Mouse (Mus musculus) embryonic fibroblast, embryonic 13.5 days (primary cell): ENCODE data around the gene Chchd1. TPM values are rescaled to one million over a fixed set of nuclear protein-coding genes. Genes with fewer than 3 reads are reported as not detected.

Source experiments
- H3K27ac ChIP-seq: 2 replicates; pipeline ENCODE4 v1.5.1; 2012; ENCODE audit warnings: low read length, control low read depth, inconsistent platforms; ENCODE audit not compliant: insufficient read depth
- H3K4me1 ChIP-seq: 2 replicates; pipeline ENCODE4 v1.6.1; 2011; ENCODE audit warnings: low read length; ENCODE audit not compliant: control insufficient read depth, insufficient read depth
- H3K4me3 ChIP-seq: 2 replicates; pipeline ENCODE4 v1.5.1; 2011; ENCODE audit warnings: mild to moderate bottlenecking, control low read depth, low read length; ENCODE audit not compliant: insufficient read depth
- CTCF ChIP-seq: IDR thresholded peaks from 2 replicates; pipeline ENCODE4 v1.5.1; 2011; ENCODE audit warnings: mild to moderate bottlenecking, control low read depth, low read length, moderate library complexity, borderline replicate concordance; ENCODE audit not compliant: insufficient read depth
- POLR2A ChIP-seq: IDR thresholded peaks from 2 replicates; pipeline ENCODE4 v1.6.1; 2011; ENCODE audit warnings: low read depth, mild to moderate bottlenecking, control low read depth, low read length, moderate library complexity
- polyA plus RNA-seq: library from polyadenylated mRNA; stranded (reverse); fragments of >200 nt; gene quantifications from 2 replicates; pipeline ENCODE4 v1.2.4, GENCODE M21; 2011; ENCODE audit warnings: low read depth; ENCODE audit not compliant: missing spikeins, insufficient read length

Chchd1 gene
- polyA plus RNA-seq, 1 experiment = 99.8 TPM

- no peak for TF ChIP-seq CTCF
- TF ChIP-seq POLR2A = no peak
- Histone ChIP-seq H3K4me3 (no peak overlapping the region), H3K27ac (no peak overlapping the region), H3K4me1 (peaks cover 6% of the 10 kb centered on the region; the same call in 1 of the 2 replicates)
Measured at GRCm38 (mm10) chr14:20662740-20663139, 40.1 kb upstream of the Chchd1 start.

- Histone ChIP-seq H3K4me1 (peaks cover 6% of the 10 kb centered on the region; the same call in 1 of the 2 replicates), H3K4me3 (no peak overlapping the region), H3K27ac (no peak overlapping the region)
- no peak for TF ChIP-seq CTCF
- TF ChIP-seq POLR2A = no peak
Measured at GRCm38 (mm10) chr14:20663601-20664000, 39.2 kb upstream of the Chchd1 start.

DNA sequence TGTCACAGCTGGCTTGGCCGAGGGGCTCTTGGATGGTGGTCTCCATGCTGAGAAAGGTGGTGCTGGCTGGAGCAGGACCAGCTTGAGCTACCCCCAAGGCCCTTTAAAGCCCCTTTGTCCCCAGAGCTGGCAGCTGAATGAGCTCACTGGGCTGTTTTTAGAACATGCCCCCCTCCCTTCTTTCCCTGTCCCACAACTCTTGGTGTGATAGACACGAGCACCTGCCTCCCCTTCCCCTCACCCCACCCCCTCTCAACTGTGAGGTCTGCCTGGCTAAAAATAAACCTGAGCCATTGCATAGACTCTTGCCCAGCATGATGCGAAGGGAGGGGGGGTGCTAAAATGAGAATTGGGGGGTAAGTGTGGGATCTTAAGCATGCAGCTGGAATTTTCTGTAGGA, 38.4 kb upstream of the Chchd1 start:
- TF ChIP-seq POLR2A (no peak), CTCF (no peak)
- H3K4me3 ChIP-seq = no peak overlapping the region
- H3K27ac ChIP-seq = no peak overlapping the region
- H3K4me1 ChIP-seq = peaks cover 6% of the 10 kb centered on the region; the same call in 1 of the 2 replicates

GRCm38 (mm10) chr14:20667469-20667868, 35.3 kb upstream of the Chchd1 start:
- no peak overlapping the region for H3K4me3 ChIP-seq
- peaks cover 1% of the 10 kb centered on the region; the same call in 1 of the 2 replicates for H3K4me1 ChIP-seq
- H3K27ac ChIP-seq = no peak overlapping the region
- TF ChIP-seq CTCF (no peak), POLR2A (no peak)

- TF ChIP-seq CTCF (no peak), POLR2A (no peak)
- H3K27ac ChIP-seq = no peak within 1 kb of the TSS
- H3K4me1 ChIP-seq = no peaks in the 10 kb centered on the region
- H3K4me3 ChIP-seq = no peak within 1 kb of the TSS
Measured at GRCm38 (mm10) chr14:20668154-20668810, 34.5 kb upstream of the Chchd1 start, which contains the start of gene Synpo2l. Gene Synpo2l (minus strand): TSS chr14:20668354.

DNA sequence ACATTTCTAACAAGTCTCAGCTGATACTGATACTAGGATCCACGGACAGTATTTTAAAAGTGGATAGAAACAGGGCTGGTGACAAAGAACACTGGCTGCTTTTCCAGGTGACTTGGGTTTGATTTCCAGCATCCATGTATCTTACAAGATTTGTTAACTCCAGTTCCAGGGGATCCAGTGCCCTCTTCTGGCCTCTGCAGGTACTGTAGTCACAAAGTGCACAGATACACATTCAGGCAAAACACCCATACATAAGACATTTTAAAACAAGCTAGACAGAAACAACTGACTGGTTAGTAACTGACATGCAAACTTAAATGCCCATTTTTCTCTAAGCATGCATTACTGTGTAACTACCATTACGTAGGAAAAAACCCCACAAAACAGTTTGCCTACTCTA, 29.8 kb upstream of the Chchd1 start:
- Histone ChIP-seq H3K4me1 (peaks cover 4% of the 10 kb centered on the region; the same call in 1 of the 2 replicates), H3K27ac (no peak overlapping the region), H3K4me3 (no peak overlapping the region)
- TF ChIP-seq CTCF = no peak
- no peak for TF ChIP-seq POLR2A

DNA sequence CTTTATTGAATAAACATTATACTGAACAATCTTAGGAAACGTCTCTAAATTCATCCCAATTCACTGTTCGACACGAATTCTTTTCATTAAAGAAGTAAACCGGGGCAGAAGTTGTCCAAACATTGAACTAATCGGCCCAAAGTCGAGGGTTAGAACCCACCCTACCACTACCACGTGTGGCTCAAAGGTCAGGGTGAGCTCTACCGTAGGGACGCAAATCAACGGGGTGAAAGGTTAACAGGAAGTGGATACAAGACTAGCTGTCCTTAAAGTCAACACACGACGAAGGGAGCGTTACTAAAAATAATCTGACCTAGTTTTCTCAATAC, 29.1 kb upstream of the Chchd1 start:
- peaks cover 4% of the 10 kb centered on the region; the same call in 1 of the 2 replicates for H3K4me1 ChIP-seq
- peak overlapping the region; percentile 72 for H3K27ac ChIP-seq
- peak overlapping the region; percentile 14; the same call in 1 of the 2 replicates for H3K4me3 ChIP-seq
- TF ChIP-seq POLR2A (peak; percentile 39; the same call in 1 of the 2 replicates), CTCF (no peak)

- peak within 1 kb of the TSS; percentile 98 for H3K4me3 ChIP-seq
- TF ChIP-seq CTCF (no peak), POLR2A (peak; percentile 83)
- peak within 1 kb of the TSS; percentile 96 for H3K27ac ChIP-seq
- peaks cover 4% of the 10 kb centered on the region; the same call in 1 of the 2 replicates for H3K4me1 ChIP-seq
Measured at GRCm38 (mm10) chr14:20674064-20674833, 28.6 kb upstream of the Chchd1 start, which contains the start of gene Sec24c. Gene Sec24c (plus strand): TSS chr14:20674308.

GRCm38 (mm10) chr14:20677906-20678305, 24.9 kb upstream of the Chchd1 start:
- Histone ChIP-seq H3K4me3 (no peak overlapping the region), H3K27ac (no peak overlapping the region), H3K4me1 (peaks cover 4% of the 10 kb centered on the region; the same call in 1 of the 2 replicates)
- TF ChIP-seq CTCF (no peak), POLR2A (no peak)

DNA sequence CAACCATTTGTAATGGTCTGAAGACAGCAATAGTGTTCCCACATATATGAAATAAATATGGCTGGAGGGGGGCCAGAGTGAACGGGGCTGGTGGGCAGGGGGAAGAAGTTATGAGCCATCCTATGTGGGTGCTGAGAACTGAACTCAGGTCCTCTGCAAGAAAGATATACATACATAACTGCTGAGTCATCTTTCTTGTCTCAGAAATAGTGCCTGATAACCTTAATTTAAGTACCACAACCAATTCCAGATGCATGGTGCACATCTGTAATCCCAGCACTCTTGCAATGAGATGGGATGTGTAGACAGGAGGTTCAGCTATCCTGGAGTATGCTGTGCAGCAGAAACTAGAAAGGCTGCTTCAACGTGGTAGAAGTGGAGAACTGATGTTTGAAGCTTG, 21.1 kb upstream of the Chchd1 start:
- Histone ChIP-seq H3K4me1 (no peaks in the 10 kb centered on the region), H3K4me3 (no peak overlapping the region), H3K27ac (no peak overlapping the region)
- TF ChIP-seq CTCF = no peak
- no peak for TF ChIP-seq POLR2A
